Mouse (Mus musculus) megakaryocyte-erythroid progenitor cell, adult 5 weeks (primary cell): ENCODE results near the gene Dynlt1f. TPM values are rescaled to one million over a fixed set of nuclear protein-coding genes. Genes with fewer than 3 reads are reported as not detected.

Experiments used
- polyA plus RNA-seq: library from polyadenylated mRNA; stranded (reverse); fragments of >175 nt; gene quantifications from 2 replicates; pipeline ENCODE4 v1.2.3, GENCODE M21; 2012

Dynlt1f gene
- polyA plus RNA-seq: 3.9 and 5.0 TPM in 2 replicates

DNA sequence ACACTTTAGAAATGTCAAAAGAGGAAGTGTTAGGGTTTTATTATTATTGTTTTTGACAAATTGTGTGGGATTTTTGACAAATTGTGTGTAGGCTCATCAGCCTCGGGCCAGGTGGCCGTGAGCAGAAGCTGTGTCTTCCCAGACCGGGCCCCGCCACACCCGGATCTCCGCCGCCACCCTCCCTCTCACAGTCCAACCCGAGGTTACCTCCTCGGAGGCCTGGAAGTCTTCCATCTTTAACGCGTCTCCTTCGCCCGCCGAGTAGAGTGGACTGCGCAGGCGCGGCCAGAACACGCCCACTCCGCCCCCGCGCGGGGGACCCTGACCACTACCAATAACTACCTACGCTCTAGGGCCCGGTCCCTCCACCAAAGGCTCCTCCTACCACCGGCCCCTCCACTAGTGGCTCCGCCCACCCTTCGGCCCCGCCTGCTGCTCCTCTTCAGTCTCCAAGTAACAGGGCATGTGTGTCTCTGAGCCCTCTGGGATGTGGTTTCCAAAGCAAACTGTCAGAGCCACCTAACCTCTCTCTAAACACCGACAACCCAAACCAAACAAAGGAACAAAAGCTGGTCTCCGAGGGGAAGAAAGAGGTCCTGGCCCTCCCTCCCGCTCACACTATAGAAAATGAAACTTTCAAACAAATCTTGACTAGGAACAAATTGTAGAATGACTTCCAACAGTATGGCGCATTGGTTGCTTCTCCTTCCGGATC, at the start of gene Dynlt1f:
Gene Dynlt1f, minus strand, starts transcription at position 334 of the 715 bp plus-strand sequence.

DNA sequence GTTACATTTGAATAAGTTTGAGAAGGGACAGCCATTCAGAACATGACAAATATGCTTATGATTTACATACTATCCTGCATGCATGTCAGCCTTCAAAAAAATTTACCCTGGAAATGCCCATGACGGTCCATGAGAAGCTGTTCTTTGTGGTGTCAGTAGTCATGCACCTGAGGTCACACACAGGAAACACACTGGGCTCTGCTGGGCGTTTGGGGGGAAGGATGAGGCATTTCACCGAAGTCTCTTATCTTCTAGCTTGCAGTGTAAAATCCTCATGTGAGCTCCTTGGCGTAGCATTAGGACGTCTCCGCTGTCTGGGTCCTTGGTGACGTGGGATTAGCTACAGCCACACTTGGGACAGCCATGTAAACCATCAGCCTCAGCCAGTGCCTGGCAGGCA, 3.1 kb upstream of the Dynlt1f start, which contains the start of gene Sytl3:
Gene Sytl3, plus strand, starts transcription at position 293 of the 400 bp plus-strand sequence.

DNA sequence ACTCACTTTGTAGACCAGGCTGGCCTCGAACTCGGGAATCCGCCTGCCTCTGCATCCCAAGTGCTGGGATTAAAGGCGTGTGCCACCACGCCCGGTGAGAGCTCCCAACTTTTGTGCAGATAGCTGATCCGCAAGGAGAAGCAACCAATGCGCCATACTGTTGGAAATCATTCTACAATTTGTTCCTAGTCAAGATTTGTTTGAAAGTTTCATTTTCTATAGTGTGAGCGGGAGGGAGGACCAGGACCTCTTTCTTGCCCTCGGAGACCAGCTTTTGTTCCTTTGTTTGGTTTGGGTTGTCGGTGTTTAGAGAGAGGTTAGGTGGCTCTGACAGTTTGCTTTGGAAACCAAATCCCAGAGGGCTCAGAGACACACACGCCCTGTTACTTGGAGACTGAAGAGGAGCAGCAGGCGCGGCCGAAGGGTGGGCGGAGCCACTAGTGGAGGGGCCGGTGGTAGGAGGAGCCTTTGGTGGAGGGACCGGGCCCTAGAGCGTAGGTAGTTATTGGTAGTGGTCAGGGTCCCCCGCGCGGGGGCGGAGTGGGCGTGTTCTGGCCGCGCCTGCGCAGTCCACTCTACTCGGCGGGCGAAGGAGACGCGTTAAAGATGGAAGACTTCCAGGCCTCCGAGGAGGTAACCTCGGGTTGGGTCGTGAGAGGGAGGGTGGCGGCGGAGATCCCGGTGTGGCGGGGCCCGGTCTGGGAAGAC, 54.3 kb downstream of the Dynlt1f start, which contains the start of gene Dynlt1c:
Gene Dynlt1c, plus strand, starts transcription at position 468 of the 708 bp plus-strand sequence.

Other genes starting within 250 kb of the Dynlt1f start
- 6.0 and 8.8 TPM in 2 replicates for gene Dynlt1b, start 225.8 kb downstream of the Dynlt1f start, polyA plus RNA-seq
- 0.46 and 1.7 TPM in 2 replicates for gene Dynlt1c, start 54.2 kb downstream of the Dynlt1f start, polyA plus RNA-seq
- gene Sytl3, start 3.2 kb upstream of the Dynlt1f start, polyA plus RNA-seq: 0.22 and 0.39 TPM in 2 replicates
- 288 and 493 TPM in 2 replicates for gene Ezr, start 126.9 kb upstream of the Dynlt1f start, polyA plus RNA-seq